Mouse (Mus musculus) liver, adult 2 months (tissue): ENCODE data around the gene Wasf2.

ENCODE experiments used
- CTCF ChIP-seq: fragments of 200-500 bp; IDR thresholded peaks from 2 replicates; pipeline ENCODE4 v1.5.1; 2011; ENCODE audit warnings: low read depth, low read length, control low read depth
- POLR2A ChIP-seq: fragments of 200-500 bp; IDR thresholded peaks from 2 replicates; pipeline ENCODE4 v1.6.1; 2011; ENCODE audit warnings: low read length, control low read depth; ENCODE audit not compliant: insufficient read depth; ENCODE audit errors: extremely low read depth

DNA sequence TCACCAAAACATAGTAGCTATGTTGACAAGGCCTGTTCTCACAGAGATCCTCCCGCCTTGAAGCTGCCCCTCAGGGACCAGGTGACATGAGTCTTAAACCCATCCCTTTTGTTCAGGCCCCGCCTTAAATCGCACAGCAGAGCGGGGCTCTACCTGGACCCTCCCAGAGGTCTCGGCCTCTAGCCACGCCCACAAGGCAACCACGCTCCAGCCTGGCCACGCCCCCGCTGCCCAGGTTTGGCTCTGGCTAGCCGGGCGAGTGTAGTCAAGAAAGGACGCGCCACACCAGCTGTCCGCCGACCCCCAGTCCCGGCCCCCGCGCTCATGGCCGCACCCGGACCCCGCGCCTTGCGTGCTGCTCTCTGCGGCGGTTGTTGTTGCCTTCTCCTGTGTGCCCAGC is 90.4 kb downstream of the Wasf2 start:
- TF ChIP-seq CTCF: no peak
- no peak for TF ChIP-seq POLR2A
